ENCODE assay signal across 22 mouse cellular contexts in genomic region chr14:21533566-21533965, GRCm38 (mm10). TPM values are rescaled to one million over a fixed set of nuclear protein-coding genes. Genes with fewer than 3 reads are reported as not detected.
DNase-seq lines count a peak whose midpoint lies in the region; ATAC-seq and TF ChIP-seq lines count a peak whose summit lies in the region.
"Had no signal": no experiment of that assay in that cellular context is flagged by ENCODE, and none has a peak within 500 bp of the region (broad histone marks: within the 10 kb centered on the region; RNA-seq: fewer than 3 reads in every experiment).

No protein-coding gene starts in this region.

- ATAC-seq in forebrain, embryonic 16.5 days = no peak
- ATAC-seq in liver, embryonic 11.5 days (replicated peaks; ENCODE audit: low FRiP score) = no peak
- ATAC-seq: activated CD4-positive, CD25-positive, alpha-beta regulatory T cell, adult 4 months; CD4-positive, CD25-positive, alpha-beta regulatory T cell, adult 4 months; intestine, embryonic 15.5 days; liver, embryonic 12.5 days had no signal

- DNase-seq in gastrocnemius, adult 2 months = no peak
- DNase-seq in gastrocnemius, postnatal 4 days (ENCODE audit: low spot score in 2 of 2) = no peak
- DNase-seq in layer of hippocampus, adult 2 months (ENCODE audit: low spot score in 2 of 2) = no peak
- DNase-seq in layer of hippocampus, postnatal 14 days (ENCODE audit: low spot score in 2 of 2) = no peak
- DNase-seq in MN1 (ENCODE audit: low spot score) = peak; percentile 32
- no peak for DNase-seq in liver, embryonic 11.5 days (ENCODE audit: low spot score)
- DNase-seq: adrenal gland, postnatal 10 days; cerebellum, postnatal 14 days; heart, postnatal 36 days; kidney, adult 9 months; kidney, postnatal 36 days; lung, adult 2 months had no signal

- H3K9ac ChIP-seq in forebrain, embryonic 16.5 days (replicated peaks; ENCODE audit: low read depth, low read length) = no peak overlapping the region
- H3K9ac ChIP-seq in liver, embryonic 11.5 days (ENCODE audit: low read depth, low read length) = no peak overlapping the region
- H3K9ac ChIP-seq: embryonic facial prominence, embryonic 15.5 days; heart, embryonic 12.5 days; intestine, embryonic 15.5 days; liver, embryonic 12.5 days had no signal

- H3K4me2 ChIP-seq in forebrain, embryonic 16.5 days (ENCODE audit: low read length) = no peak overlapping the region
- no peak overlapping the region for H3K4me2 ChIP-seq in liver, embryonic 11.5 days
- H3K4me2 ChIP-seq: embryonic facial prominence, embryonic 15.5 days; heart, embryonic 12.5 days; intestine, embryonic 15.5 days; liver, embryonic 12.5 days had no signal

- 15% methylated on average over 4 of the region's 4 CpGs for WGBS in forebrain, embryonic 16.5 days
- WGBS in liver, embryonic 11.5 days = 77% methylated on average over 4 of the region's 4 CpGs

- intact Hi-C loops in gastrocnemius, adult 2 months (cut with DNase I) = no loop called here

- peak overlapping the region; percentile 25; the same call in 1 of the 2 replicates for H3K27ac ChIP-seq in gastrocnemius, adult 2 months
- peak overlapping the region; percentile 49; the same call in 1 of the 2 replicates for H3K27ac ChIP-seq in layer of hippocampus, adult 2 months
- H3K27ac ChIP-seq in forebrain, embryonic 16.5 days (ENCODE audit: low read length) = peak overlapping the region; percentile 75
- H3K27ac ChIP-seq in liver, embryonic 11.5 days (ENCODE audit: low read depth, low read length) = no peak overlapping the region
- H3K27ac ChIP-seq: embryonic facial prominence, embryonic 15.5 days; intestine, embryonic 15.5 days; liver, embryonic 12.5 days; stomach, postnatal 0 days had no signal

- no peaks in the 10 kb centered on the region for H3K9me3 ChIP-seq in forebrain, embryonic 16.5 days (ENCODE audit: control insufficient read depth, low read length)
- H3K9me3 ChIP-seq in liver, embryonic 11.5 days (ENCODE audit: control insufficient read depth, low read length) = no peaks in the 10 kb centered on the region
- H3K9me3 ChIP-seq: embryonic facial prominence, embryonic 15.5 days; heart, embryonic 12.5 days; intestine, embryonic 15.5 days; liver, embryonic 12.5 days; megakaryocyte, embryonic 14.5 days had no signal

- H3K4me3 ChIP-seq in gastrocnemius, adult 2 months = no peak overlapping the region
- H3K4me3 ChIP-seq in layer of hippocampus, adult 2 months = no peak overlapping the region
- no peak overlapping the region for H3K4me3 ChIP-seq in forebrain, embryonic 16.5 days (replicated peaks; ENCODE audit: low read length)
- H3K4me3 ChIP-seq in liver, embryonic 11.5 days (ENCODE audit: low read depth, low read length) = no peak overlapping the region
- H3K4me3 ChIP-seq: embryonic facial prominence, embryonic 15.5 days; heart, embryonic 12.5 days; intestine, embryonic 15.5 days; liver, embryonic 12.5 days; megakaryocyte, embryonic 14.5 days; myocyte had no signal

- TF ChIP-seq CTCF in gastrocnemius, adult 2 months (IDR thresholded peaks at IDR 0.05) = no peak
- TF ChIP-seq CTCF in layer of hippocampus, adult 2 months (conservative IDR thresholded peaks at IDR 0.05) = no peak

- peaks cover 37% of the 10 kb centered on the region for H3K4me1 ChIP-seq in forebrain, embryonic 16.5 days (replicated peaks; ENCODE audit: control insufficient read depth, insufficient read depth, low read length)
- 0 out of 2 replicates have a peak, but pooled peaks cover 3% of the 10 kb centered on the region for H3K4me1 ChIP-seq in liver, embryonic 11.5 days (replicated peaks; ENCODE audit: control insufficient read depth, insufficient read depth, low read length)

- no peaks in the 10 kb centered on the region for H3K27me3 ChIP-seq in forebrain, embryonic 16.5 days (replicated peaks; ENCODE audit: control insufficient read depth, insufficient read depth, low read length)
- no peaks in the 10 kb centered on the region for H3K27me3 ChIP-seq in liver, embryonic 11.5 days (replicated peaks; ENCODE audit: control insufficient read depth, insufficient read depth, low read length)
- H3K27me3 ChIP-seq: embryonic facial prominence, embryonic 15.5 days; heart, embryonic 12.5 days; intestine, embryonic 15.5 days; liver, embryonic 12.5 days; megakaryocyte, embryonic 14.5 days had no signal

- H3K36me3 ChIP-seq in forebrain, embryonic 16.5 days (ENCODE audit: control insufficient read depth, insufficient read depth) = no peaks in the 10 kb centered on the region
- no peaks in the 10 kb centered on the region for H3K36me3 ChIP-seq in liver, embryonic 11.5 days (ENCODE audit: control insufficient read depth, insufficient read depth, low read length)
- H3K36me3 ChIP-seq: embryonic facial prominence, embryonic 15.5 days; intestine, embryonic 15.5 days; liver, embryonic 12.5 days had no signal

RNA-seq across cellular contexts. Expression of gene Kat6b, which starts 52.3 kb away (rescaled TPM):
- total RNA-seq in gastrocnemius, adult 2 months (2021) = 10 to 100 TPM; 22.2 to 26.0 TPM
- total RNA-seq in gastrocnemius, postnatal 4 days (2021) = 10 to 100 TPM; 40.7 to 42.3 TPM
- total RNA-seq in layer of hippocampus, adult 2 months (2021) = 100 to 1,000 TPM; 104 to 117 TPM
- 10 to 100 TPM; 58.0 to 62.2 TPM for total RNA-seq in layer of hippocampus, postnatal 14 days (2021)
- polyA plus RNA-seq in forebrain, embryonic 16.5 days (2015; fragmentation: Nextera tagmentation; extraction: Ambion mirVana) = 31.9 and 34.6 TPM in 2 replicates
- polyA plus RNA-seq in liver, embryonic 11.5 days (2014; fragmentation: Nextera tagmentation; extraction: Ambion mirVana) = 6.7 TPM in 2 replicates
